Mouse (Mus musculus): Measurements from ENCODE around the gene Best2. TPM values are rescaled to one million over a fixed set of nuclear protein-coding genes. Genes with fewer than 3 reads are reported as not detected.

Best2 gene
- polyA plus RNA-seq, 1 experiment from 2014 or later, result not detected

GRCm38 (mm10) chr8:84987903-84988302 lies 26.4 kb downstream of the Best2 start:
- Histone ChIP-seq H3K4me2 (no peak overlapping the region), H3K27me3 (replicated peaks) (no peaks in the 10 kb centered on the region), H3K4me1 (peaks cover 76% of the 10 kb centered on the region), H3K27ac (no peak overlapping the region), H3K36me3 (no peaks in the 10 kb centered on the region), H3K9me3 (replicated peaks) (no peaks in the 10 kb centered on the region), H3K9ac (no peak overlapping the region), H3K4me3 (no peak overlapping the region)
- 65% methylated on average over 2 of the region's 2 CpGs for WGBS (ENCODE audit: insufficient replicate concordance)
- no peak for ATAC-seq

GRCm38 (mm10) chr8:84987388-84987787 lies 26.9 kb downstream of the Best2 start:
- ATAC-seq, result no peak
- no peaks in the 10 kb centered on the region for H3K27me3 ChIP-seq (replicated peaks)
- H3K4me2 ChIP-seq, result no peak overlapping the region
- H3K4me3 ChIP-seq, result no peak overlapping the region
- peaks cover 81% of the 10 kb centered on the region for H3K4me1 ChIP-seq
- H3K27ac ChIP-seq, result no peak overlapping the region
- H3K9me3 ChIP-seq (replicated peaks), result no peaks in the 10 kb centered on the region
- no peaks in the 10 kb centered on the region for H3K36me3 ChIP-seq
- H3K9ac ChIP-seq, result no peak overlapping the region
- WGBS (ENCODE audit: insufficient replicate concordance), result 66% methylated on average over 5 of the region's 5 CpGs

- Histone ChIP-seq H3K4me3 (peak overlapping the region; percentile 63), H3K36me3 (no peaks in the 10 kb centered on the region), H3K27ac (peak overlapping the region; percentile 83), H3K4me1 (peaks cover 88% of the 10 kb centered on the region), H3K9me3 (replicated peaks) (no peaks in the 10 kb centered on the region), H3K27me3 (replicated peaks) (no peaks in the 10 kb centered on the region), H3K9ac (peak overlapping the region; percentile 75), H3K4me2 (peak overlapping the region; percentile 94)
- WGBS (ENCODE audit: insufficient replicate concordance), result 27% methylated on average over 8 of the region's 8 CpGs
- no peak for ATAC-seq
These were observed 27.9 kb downstream of the Best2 start for GRCm38 (mm10) chr8:84986379-84986945.

GRCm38 (mm10) chr8:84985684-84986378 lies 28.5 kb downstream of the Best2 start:
- Histone ChIP-seq H3K4me1 (peaks cover 88% of the 10 kb centered on the region), H3K27me3 (replicated peaks) (no peaks in the 10 kb centered on the region), H3K27ac (peak overlapping the region; percentile 83), H3K36me3 (no peaks in the 10 kb centered on the region), H3K4me2 (peak overlapping the region; percentile 94), H3K4me3 (peak overlapping the region; percentile 63), H3K9me3 (replicated peaks) (no peaks in the 10 kb centered on the region), H3K9ac (peak overlapping the region; percentile 75)
- under 1% methylated on average over 53 of the region's 53 CpGs for WGBS (ENCODE audit: insufficient replicate concordance)
- peak; percentile 30 for ATAC-seq

GRCm38 (mm10) chr8:84985049-84985683 lies 29.2 kb downstream of the Best2 start:
- no peaks in the 10 kb centered on the region for H3K9me3 ChIP-seq (replicated peaks)
- no peak for ATAC-seq
- peak overlapping the region; percentile 94 for H3K4me2 ChIP-seq
- no peaks in the 10 kb centered on the region for H3K36me3 ChIP-seq
- peak overlapping the region; percentile 83 for H3K27ac ChIP-seq
- H3K4me1 ChIP-seq, result peaks cover 91% of the 10 kb centered on the region
- WGBS (ENCODE audit: insufficient replicate concordance), result under 1% methylated on average over 23 of the region's 23 CpGs
- peak overlapping the region; percentile 75 for H3K9ac ChIP-seq
- no peaks in the 10 kb centered on the region for H3K27me3 ChIP-seq (replicated peaks)
- H3K4me3 ChIP-seq, result peak overlapping the region; percentile 63

GRCm38 (mm10) chr8:84984294-84985048 lies 29.9 kb downstream of the Best2 start:
- H3K4me1 ChIP-seq, result peaks cover 96% of the 10 kb centered on the region
- WGBS (ENCODE audit: insufficient replicate concordance), result 14% methylated on average over 16 of the region's 16 CpGs

GRCm38 (mm10) chr8:84982499-84983011 lies 31.8 kb downstream of the Best2 start:
- peak overlapping the region; percentile 5; the same call in 1 of the 2 replicates for H3K27ac ChIP-seq
- WGBS (ENCODE audit: insufficient replicate concordance), result 34% methylated on average over 3 of the region's 3 CpGs
- ATAC-seq, result no peak
- no peaks in the 10 kb centered on the region for H3K9me3 ChIP-seq (replicated peaks)
- no peak overlapping the region for H3K9ac ChIP-seq
- H3K4me1 ChIP-seq, result peaks cover 97% of the 10 kb centered on the region
- no peak overlapping the region for H3K4me2 ChIP-seq
- no peak overlapping the region for H3K4me3 ChIP-seq
- no peaks in the 10 kb centered on the region for H3K27me3 ChIP-seq (replicated peaks)
- no peaks in the 10 kb centered on the region for H3K36me3 ChIP-seq

More at GRCm38 (mm10) chr8:84984294-84985048, 29.9 kb downstream of the Best2 start:
- H3K27me3 ChIP-seq (replicated peaks), result no peaks in the 10 kb centered on the region
- peak overlapping the region; percentile 83 for H3K27ac ChIP-seq
- H3K9ac ChIP-seq, result peak overlapping the region; percentile 75
- no peaks in the 10 kb centered on the region for H3K9me3 ChIP-seq (replicated peaks)
- no peaks in the 10 kb centered on the region for H3K36me3 ChIP-seq
- peak overlapping the region; percentile 94 for H3K4me2 ChIP-seq
- peak overlapping the region; percentile 63 for H3K4me3 ChIP-seq
- ATAC-seq, result peak; percentile 1; the same call in 1 of the 2 replicates

GRCm38 (mm10) chr8:84981644-84982498 lies 32.5 kb downstream of the Best2 start:
- no peak for ATAC-seq
- H3K4me2 ChIP-seq, result no peak overlapping the region
- no peaks in the 10 kb centered on the region for H3K9me3 ChIP-seq (replicated peaks)
- peaks cover 98% of the 10 kb centered on the region for H3K4me1 ChIP-seq
- H3K27me3 ChIP-seq (replicated peaks), result no peaks in the 10 kb centered on the region
- H3K36me3 ChIP-seq, result no peaks in the 10 kb centered on the region
- H3K4me3 ChIP-seq, result no peak overlapping the region
- H3K9ac ChIP-seq, result no peak overlapping the region
- peak overlapping the region; percentile 97; the same call in 1 of the 2 replicates for H3K27ac ChIP-seq
- whole genome bisulfite sequencing (ENCODE audit: insufficient replicate concordance), result 60% methylated on average over 15 of the region's 15 CpGs

GRCm38 (mm10) chr8:84980622-84981358 lies 33.5 kb downstream of the Best2 start:
- H3K4me1 ChIP-seq, result peaks cover 96% of the 10 kb centered on the region
- no peaks in the 10 kb centered on the region for H3K27me3 ChIP-seq (replicated peaks)
- peak overlapping the region; percentile 81 for H3K4me3 ChIP-seq
- H3K9me3 ChIP-seq (replicated peaks), result no peaks in the 10 kb centered on the region
- WGBS (ENCODE audit: insufficient replicate concordance), result 40% methylated on average over 11 of the region's 11 CpGs
- peak overlapping the region; percentile 14; the same call in 1 of the 2 replicates for H3K9ac ChIP-seq
- peak overlapping the region; percentile 94 for H3K4me2 ChIP-seq
- no peak for ATAC-seq
- peak overlapping the region; percentile 97 for H3K27ac ChIP-seq
- no peaks in the 10 kb centered on the region for H3K36me3 ChIP-seq

- Histone ChIP-seq H3K27me3 (replicated peaks) (no peaks in the 10 kb centered on the region), H3K9ac (peak overlapping the region; percentile 86), H3K9me3 (replicated peaks) (no peaks in the 10 kb centered on the region), H3K36me3 (peaks cover 8% of the 10 kb centered on the region), H3K4me2 (peak overlapping the region; percentile 94), H3K4me1 (peaks cover 96% of the 10 kb centered on the region), H3K27ac (peak overlapping the region; percentile 97), H3K4me3 (peak overlapping the region; percentile 81)
- under 1% methylated on average over 35 of the region's 42 CpGs for whole genome bisulfite sequencing (ENCODE audit: insufficient replicate concordance)
- peak; percentile 55 for ATAC-seq
These were observed 34.5 kb downstream of the Best2 start for GRCm38 (mm10) chr8:84979599-84980421.
